ENCODE assay signal across 31 mouse cellular contexts in the genomic region with DNA sequence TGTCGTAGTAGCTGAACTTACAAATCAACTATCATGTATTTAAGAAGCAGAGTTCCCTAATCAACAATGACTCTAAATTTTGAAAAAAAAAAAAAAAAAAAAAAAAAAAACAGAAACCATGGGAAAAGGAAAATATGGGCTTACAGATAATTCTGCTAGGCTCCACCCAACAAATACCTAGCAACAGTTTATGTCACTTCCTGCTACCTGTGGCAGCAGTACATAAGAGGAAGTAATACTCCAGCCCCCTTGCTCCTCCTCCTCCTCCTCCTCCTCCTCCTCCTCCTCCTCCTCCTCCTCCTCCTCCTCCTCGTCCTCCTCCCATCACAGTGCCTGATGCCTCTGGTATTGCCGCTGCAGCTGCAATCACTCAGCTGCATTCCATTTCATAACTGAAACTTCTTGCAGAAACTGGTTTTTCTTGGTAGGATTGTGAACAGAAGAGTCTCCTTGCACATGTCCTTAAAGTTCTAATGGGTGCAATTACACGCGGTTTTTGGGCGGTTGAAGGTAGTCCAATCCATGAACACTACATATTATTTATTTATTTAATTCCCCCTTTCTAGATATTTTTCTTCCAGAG.
DNase-seq lines count a peak whose midpoint lies in the region; ATAC-seq lines count a peak whose summit lies in the region.
"Had no signal": no experiment of that assay in that cellular context is flagged by ENCODE, and none has a peak within 500 bp of the region (broad histone marks: within the 10 kb centered on the region; RNA-seq: fewer than 3 reads in every experiment).

No protein-coding gene starts in this region.

- DNase-seq in lung, postnatal 14 days = no peak
- DNase-seq in lung, postnatal 36 days = peak; percentile 4
- DNase-seq in heart, adult 11 months = no peak
- DNase-seq: adrenal gland, adult 8-10 months; cerebellum, adult 2 months; cerebellum, postnatal 14 days; gastrocnemius, adult 2 months; heart, postnatal 14 days; kidney, adult 18-20 months; kidney, postnatal 36 days; liver, embryonic 13.5 days; right cerebral cortex, postnatal 14 days; thymus, adult 18-20 months; thymus, postnatal 25 days had no signal

- no peak overlapping the region for H3K27ac ChIP-seq in lung, embryonic 16.5 days (ENCODE audit: low read length)
- H3K27ac ChIP-seq in liver, embryonic 12.5 days = no peak overlapping the region
- H3K27ac ChIP-seq: embryonic facial prominence, embryonic 12.5 days; forebrain, embryonic 10.5 days; forebrain, embryonic 15.5 days; gastrocnemius, adult 2 months; hindbrain, embryonic 10.5 days; kidney, embryonic 15.5 days; layer of hippocampus, adult 2 months; left cerebral cortex, adult 2 months; limb, embryonic 13.5 days; liver, embryonic 13.5 days; midbrain, embryonic 13.5 days; neural tube, embryonic 13.5 days; stomach, postnatal 0 days had no signal

- no peak overlapping the region for H3K9ac ChIP-seq in lung, embryonic 16.5 days (ENCODE audit: low read length)
- H3K9ac ChIP-seq in liver, embryonic 12.5 days = no peak overlapping the region
- H3K9ac ChIP-seq: embryonic facial prominence, embryonic 12.5 days; forebrain, embryonic 15.5 days; kidney, embryonic 15.5 days; limb, embryonic 13.5 days; liver, embryonic 13.5 days; midbrain, embryonic 13.5 days; neural tube, embryonic 13.5 days had no signal

- no peaks in the 10 kb centered on the region for H3K9me3 ChIP-seq in lung, embryonic 16.5 days (ENCODE audit: control insufficient read depth, low read length)
- no peaks in the 10 kb centered on the region for H3K9me3 ChIP-seq in liver, embryonic 12.5 days (replicated peaks)
- H3K9me3 ChIP-seq: embryonic facial prominence, embryonic 12.5 days; forebrain, embryonic 10.5 days; forebrain, embryonic 15.5 days; hindbrain, embryonic 10.5 days; kidney, embryonic 15.5 days; limb, embryonic 13.5 days; liver, embryonic 13.5 days; megakaryocyte, embryonic 14.5 days; midbrain, embryonic 13.5 days; neural tube, embryonic 13.5 days had no signal

- H3K4me1 ChIP-seq in lung, embryonic 16.5 days (replicated peaks; ENCODE audit: control insufficient read depth, insufficient read depth, low read length) = no peaks in the 10 kb centered on the region
- no peaks in the 10 kb centered on the region for H3K4me1 ChIP-seq in liver, embryonic 12.5 days
- H3K4me1 ChIP-seq: embryonic facial prominence, embryonic 12.5 days; forebrain, embryonic 10.5 days; forebrain, embryonic 15.5 days; hindbrain, embryonic 10.5 days; kidney, embryonic 15.5 days; limb, embryonic 13.5 days; liver, embryonic 13.5 days; megakaryocyte, embryonic 14.5 days; midbrain, embryonic 13.5 days; neural tube, embryonic 13.5 days had no signal

- WGBS in lung, embryonic 16.5 days = 61% methylated on average over 5 of the region's 6 CpGs
- 75% methylated on average over 5 of the region's 6 CpGs for WGBS in liver, embryonic 12.5 days (ENCODE audit: insufficient replicate concordance)

- no peak overlapping the region for H3K4me3 ChIP-seq in lung, embryonic 16.5 days (ENCODE audit: low read length)
- no peak overlapping the region for H3K4me3 ChIP-seq in liver, embryonic 12.5 days
- H3K4me3 ChIP-seq: embryonic facial prominence, embryonic 12.5 days; forebrain, embryonic 10.5 days; forebrain, embryonic 15.5 days; gastrocnemius, adult 2 months; hindbrain, embryonic 10.5 days; kidney, embryonic 15.5 days; layer of hippocampus, adult 2 months; left cerebral cortex, adult 2 months; limb, embryonic 13.5 days; liver, embryonic 13.5 days; megakaryocyte, embryonic 14.5 days; midbrain, embryonic 13.5 days; neural tube, embryonic 13.5 days had no signal

- H3K36me3 ChIP-seq in lung, embryonic 16.5 days (ENCODE audit: control insufficient read depth, insufficient read depth, low read length) = no peaks in the 10 kb centered on the region
- no peaks in the 10 kb centered on the region for H3K36me3 ChIP-seq in liver, embryonic 12.5 days
- H3K36me3 ChIP-seq: embryonic facial prominence, embryonic 12.5 days; forebrain, embryonic 10.5 days; forebrain, embryonic 15.5 days; hindbrain, embryonic 10.5 days; kidney, embryonic 15.5 days; limb, embryonic 13.5 days; liver, embryonic 13.5 days; midbrain, embryonic 13.5 days; neural tube, embryonic 13.5 days had no signal

- H3K4me2 ChIP-seq in lung, embryonic 16.5 days (ENCODE audit: low read depth, low read length) = no peak overlapping the region
- H3K4me2 ChIP-seq in liver, embryonic 12.5 days = no peak overlapping the region
- H3K4me2 ChIP-seq: embryonic facial prominence, embryonic 12.5 days; forebrain, embryonic 15.5 days; kidney, embryonic 15.5 days; limb, embryonic 13.5 days; liver, embryonic 13.5 days; midbrain, embryonic 13.5 days; neural tube, embryonic 13.5 days had no signal

- peak; percentile 34; the same call in 1 of the 2 replicates for ATAC-seq in lung, embryonic 16.5 days (ENCODE audit: low read depth)
- ATAC-seq in common myeloid progenitor, adult 5-6 weeks (replicated peaks; ENCODE audit: low read depth, poor library complexity, severe bottlenecking) = 0 out of 2 replicates have a peak, but pooled peaks have one; percentile 39
- ATAC-seq in liver, embryonic 12.5 days = no peak
- ATAC-seq in frontal cortex, adult (ENCODE audit: low TSS enrichment) = no peak
- ATAC-seq: forebrain, embryonic 15.5 days; hindbrain, embryonic 16.5 days; midbrain, embryonic 13.5 days had no signal

- no peaks in the 10 kb centered on the region for H3K27me3 ChIP-seq in lung, embryonic 16.5 days (ENCODE audit: control insufficient read depth, insufficient read depth, low read depth, low read length)
- no peaks in the 10 kb centered on the region for H3K27me3 ChIP-seq in liver, embryonic 12.5 days (replicated peaks)
- H3K27me3 ChIP-seq: embryonic facial prominence, embryonic 12.5 days; forebrain, embryonic 15.5 days; kidney, embryonic 15.5 days; limb, embryonic 13.5 days; liver, embryonic 13.5 days; megakaryocyte, embryonic 14.5 days; midbrain, embryonic 13.5 days; neural tube, embryonic 13.5 days had no signal

Comparison
In these comparisons a context has a peak if more than half of its experiments do, and no peak if none do; other contexts are left out.
1. ATAC-seq: peak in lung, embryonic 16.5 days (single experiment) and common myeloid progenitor, adult 5-6 weeks (single experiment); none in liver, embryonic 12.5 days (single experiment) and frontal cortex, adult (single experiment).